Mouse (Mus musculus): ENCODE data around the gene Rab40c.

DNA sequence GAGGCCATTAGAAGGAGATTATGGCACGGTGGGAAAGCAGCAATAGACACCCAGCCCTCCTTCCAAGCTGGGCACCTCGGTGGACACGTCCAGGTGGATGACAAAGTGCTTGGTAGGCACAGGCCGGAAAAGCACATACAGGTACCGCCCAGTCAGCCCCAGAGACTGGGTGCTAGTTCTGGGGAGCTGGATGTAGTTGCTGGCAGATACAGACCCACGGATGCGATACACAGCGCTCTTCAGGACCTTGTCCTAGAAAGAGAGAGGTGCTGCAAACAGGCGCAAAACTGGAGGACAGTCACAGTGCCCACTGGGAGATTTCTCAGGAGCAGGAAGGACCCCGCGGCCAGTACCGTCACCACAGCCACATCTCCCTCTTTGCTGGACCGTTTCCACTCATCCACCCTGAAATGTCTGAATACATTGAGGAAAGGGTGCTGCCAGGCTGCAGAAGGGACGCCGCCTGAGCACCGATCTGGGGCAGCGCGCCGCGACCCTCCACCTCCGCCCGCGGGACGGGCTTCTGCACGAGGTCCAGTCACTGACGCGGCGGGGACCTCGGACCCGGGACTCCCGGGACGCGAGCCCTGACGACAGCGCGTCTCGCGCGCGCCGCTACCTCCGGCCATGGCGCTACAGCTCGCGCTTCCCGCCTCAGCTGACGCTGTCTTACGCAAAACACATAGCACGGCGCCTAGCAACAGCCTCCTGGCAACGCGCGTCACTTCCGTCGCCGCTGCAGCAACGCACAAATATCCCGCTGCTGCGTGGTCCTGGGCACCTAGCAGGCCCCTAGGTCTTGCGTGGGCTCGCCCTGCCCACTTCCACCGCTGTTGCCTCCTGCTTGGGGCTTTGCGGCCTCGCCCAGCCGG lies 58.5 kb downstream of the Rab40c start, which contains the start of gene Wdr90:
- peak; percentile 49 for TF ChIP-seq CTCF (IDR thresholded peaks at IDR 0.05; ENCODE audit: low read depth)
- no peak for TF ChIP-seq EP300 (IDR thresholded peaks at IDR 0.05; ENCODE audit: low read depth)
